Mouse (Mus musculus) small intestine, adult 2 months (tissue): ENCODE results near the gene Sec24a. TPM values are rescaled to one million over a fixed set of nuclear protein-coding genes. Genes with fewer than 3 reads are reported as not detected.
A peak's percentile ranks its signal among the peaks of the same experiment; 100 is the strongest.
"Not testable (repeated sequence)": the region's sequence is repeated elsewhere in the genome, so short reads cannot be mapped to it uniquely, and the experiment has no call there.

ENCODE experiments used
- H3K27ac ChIP-seq: fragments of 200-500 bp; 2 replicates; pipeline ENCODE4 v1.5.1; 2012; ENCODE audit warnings: low read depth, low read length, control low read depth, inconsistent platforms; ENCODE audit not compliant: insufficient read depth
- H3K27me3 ChIP-seq: fragments of 200-500 bp; 2 replicates; pipeline ENCODE4 v1.6.1; 2012; ENCODE audit warnings: mild to moderate bottlenecking, moderate library complexity, low read length, inconsistent platforms; ENCODE audit not compliant: control insufficient read depth, insufficient read depth
- H3K36me3 ChIP-seq: fragments of 200-500 bp; 2 replicates; pipeline ENCODE4 v1.6.1; 2012; ENCODE audit warnings: mild to moderate bottlenecking, low read length, control low read depth, inconsistent platforms; ENCODE audit not compliant: control insufficient read depth, insufficient read depth
- H3K4me1 ChIP-seq: fragments of 200-500 bp; 2 replicates; pipeline ENCODE4 v1.6.1; 2012; ENCODE audit warnings: low read length, inconsistent platforms, mixed read lengths; ENCODE audit not compliant: control insufficient read depth, insufficient read depth, insufficient read length
- H3K4me3 ChIP-seq: fragments of 200-500 bp; 2 replicates; pipeline ENCODE4 v1.5.1; 2012; ENCODE audit warnings: low read depth, mild to moderate bottlenecking, control low read depth, inconsistent platforms, low read length, moderate library complexity
- CTCF ChIP-seq: fragments of 200-500 bp; IDR thresholded peaks from 2 replicates; pipeline ENCODE4 v1.5.1; 2012; ENCODE audit warnings: low read depth, mild to moderate bottlenecking, control low read depth, inconsistent platforms, low read length, moderate library complexity, mixed read lengths; ENCODE audit not compliant: insufficient replicate concordance, insufficient read length; ENCODE audit errors: extremely low read depth
- POLR2A ChIP-seq: fragments of 200-500 bp; IDR thresholded peaks from 2 replicates; pipeline ENCODE4 v1.6.1; 2012; ENCODE audit warnings: low read depth, mild to moderate bottlenecking, control low read depth, inconsistent platforms, low read length, moderate library complexity
- whole genome bisulfite sequencing: fragments of 180-500 bp; shearing (Covaris S2); methylation state at CpG from one replicate; pipeline ENCODE4 v1.1.7; 2018; 5-methylcytosine and 5-hydroxymethylcytosine counted together
- polyA plus RNA-seq: library from polyadenylated mRNA; depleted of rRNA; stranded (reverse); fragments of >200 nt; gene quantifications from 2 replicates; pipeline ENCODE4 v1.2.3, GENCODE M21; 2012

Gene Sec24a
- polyA plus RNA-seq, 1 experiment: 56.9 TPM

DNA sequence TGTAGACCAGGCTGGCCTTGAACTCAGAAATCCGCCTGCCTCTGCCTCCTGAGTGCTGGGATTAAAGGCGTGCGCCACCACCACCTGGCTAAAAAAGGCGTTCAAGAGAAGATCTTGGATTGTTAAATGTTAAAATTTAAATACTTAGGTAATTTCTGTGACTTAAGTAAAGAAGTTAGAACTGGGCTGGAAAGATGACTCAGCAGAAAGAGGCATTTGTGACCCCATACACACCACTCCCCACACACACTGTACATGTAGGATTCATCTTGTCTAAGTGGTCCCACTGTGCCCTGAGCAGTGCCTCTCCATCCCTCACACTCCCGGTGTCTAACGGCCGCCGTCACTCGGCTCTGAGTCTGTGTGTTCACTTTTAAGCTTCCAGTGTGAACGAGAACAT is 57.0 kb downstream of the Sec24a start:
- H3K36me3 ChIP-seq: peaks cover 77% of the 10 kb centered on the region
- H3K4me3 ChIP-seq: no peak overlapping the region
- no peaks in the 10 kb centered on the region for H3K4me1 ChIP-seq
- TF ChIP-seq CTCF (no peak), POLR2A (no peak)
- WGBS: 94% methylated on average over 10 of the region's 10 CpGs
- no peaks in the 10 kb centered on the region for H3K27me3 ChIP-seq
- no peak overlapping the region for H3K27ac ChIP-seq

DNA sequence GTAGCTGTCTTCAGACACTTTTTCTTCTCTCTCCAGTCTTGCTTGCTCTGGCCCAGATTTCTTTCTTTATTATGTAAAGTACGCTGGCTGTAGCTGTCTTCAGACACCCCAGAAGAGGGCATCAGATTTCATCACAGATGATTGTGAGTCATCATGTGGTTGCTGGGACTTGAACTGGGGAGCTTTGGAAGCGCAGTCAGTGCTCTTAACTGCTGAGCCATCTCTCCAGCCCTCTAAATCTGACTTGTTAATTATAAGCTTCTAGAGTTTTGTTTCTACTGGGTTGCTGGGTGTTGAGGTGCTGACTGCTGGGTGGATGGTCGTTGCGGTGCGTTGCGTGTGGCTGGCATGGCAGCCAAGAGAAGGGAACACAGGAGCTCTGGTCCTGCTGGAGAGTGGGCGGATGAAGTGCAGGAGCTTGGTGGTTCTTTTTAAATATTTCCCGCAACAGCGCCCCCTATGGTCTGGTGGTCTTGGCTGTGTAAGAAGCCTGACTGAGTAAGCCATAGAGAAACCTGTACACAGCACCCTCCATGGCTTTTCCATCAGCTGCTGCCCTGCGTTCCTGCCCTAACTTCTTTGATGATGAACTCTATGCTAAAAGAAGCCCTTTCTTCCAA is 59.9 kb downstream of the Sec24a start:
- TF ChIP-seq POLR2A (no peak), CTCF (peak; percentile 40; the same call in 1 of the 2 replicates)
- WGBS: 79% methylated on average over 10 of the region's 10 CpGs
- H3K36me3 ChIP-seq: peaks cover 84% of the 10 kb centered on the region

DNA sequence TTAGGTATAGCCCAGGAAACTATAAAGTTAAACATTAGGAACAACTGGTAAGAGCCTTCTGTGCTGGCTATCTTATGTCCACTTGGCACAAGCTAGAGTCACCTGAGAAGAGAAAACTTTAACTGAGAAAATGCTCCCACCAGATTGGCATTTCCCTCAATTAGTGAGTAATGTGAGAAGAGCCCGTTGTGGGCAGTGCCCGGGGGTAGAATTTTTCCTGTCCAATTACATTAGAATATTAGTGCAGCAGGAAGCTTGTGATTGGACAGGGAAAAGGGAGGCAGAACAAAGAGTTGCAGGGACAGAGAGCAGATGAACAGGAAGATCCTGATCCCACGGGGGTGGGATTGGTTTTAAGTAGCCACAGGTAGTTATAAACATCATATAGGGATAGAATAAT is 60.6 kb downstream of the Sec24a start:
- H3K4me3 ChIP-seq: no peak overlapping the region
- TF ChIP-seq CTCF (no peak), POLR2A (no peak)
- no peak overlapping the region for H3K27ac ChIP-seq
- WGBS: 80% methylated on average over 3 of the region's 3 CpGs
- peaks cover 86% of the 10 kb centered on the region for H3K36me3 ChIP-seq
- no peaks in the 10 kb centered on the region for H3K27me3 ChIP-seq
- H3K4me1 ChIP-seq: no peaks in the 10 kb centered on the region

More for the DNA sequence above, 59.9 kb downstream of the Sec24a start:
- Histone ChIP-seq H3K4me3 (no peak overlapping the region), H3K4me1 (no peaks in the 10 kb centered on the region), H3K27me3 (no peaks in the 10 kb centered on the region), H3K27ac (no peak overlapping the region)

DNA sequence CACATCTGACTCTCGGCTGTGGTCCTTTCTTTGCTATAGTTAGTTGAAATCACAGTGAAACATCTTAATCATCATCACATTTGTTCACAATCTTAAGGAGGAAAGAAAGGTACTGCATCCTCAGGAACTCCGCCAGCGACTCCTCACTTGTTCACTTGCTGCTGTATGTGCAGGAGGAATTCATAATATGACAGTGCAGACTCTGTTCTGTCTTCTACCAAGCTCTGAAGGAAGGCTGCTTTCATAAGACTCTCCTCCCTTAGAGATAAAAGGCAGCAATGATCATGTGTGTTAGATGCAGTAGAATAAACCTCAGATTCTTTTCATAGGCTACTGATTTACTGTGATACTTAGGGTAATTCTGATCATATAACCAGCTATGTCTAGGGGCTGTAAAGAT is 68.5 kb downstream of the Sec24a start:
- TF ChIP-seq POLR2A (no peak), CTCF (no peak)
- 98% methylated on average over 3 of the region's 3 CpGs for WGBS
- Histone ChIP-seq H3K4me3 (no peak overlapping the region), H3K27ac (no peak overlapping the region), H3K4me1 (no peaks in the 10 kb centered on the region), H3K27me3 (no peaks in the 10 kb centered on the region), H3K36me3 (peaks cover 58% of the 10 kb centered on the region)

DNA sequence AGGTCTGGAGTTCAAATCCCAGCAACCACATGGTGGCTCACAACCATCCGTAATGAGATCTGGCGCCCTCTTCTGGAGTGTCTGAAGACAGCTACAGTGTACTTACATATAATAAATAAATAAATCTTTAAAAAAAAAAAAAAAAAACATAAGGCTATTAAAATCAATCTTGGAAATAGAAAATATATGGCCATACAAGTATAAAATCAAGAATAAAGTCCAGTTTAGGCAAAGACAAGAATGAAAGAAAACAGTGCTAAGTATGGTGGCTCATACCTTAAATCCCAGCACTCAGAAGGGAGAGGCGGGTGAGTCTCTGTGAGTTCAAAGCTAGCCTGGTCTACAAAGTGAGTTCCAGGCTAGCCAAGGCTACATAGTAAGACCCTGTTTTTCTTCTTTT is 72.8 kb downstream of the Sec24a start:
- not testable (repeated sequence) for H3K27me3 ChIP-seq, H3K4me3 ChIP-seq, H3K27ac ChIP-seq, H3K4me1 ChIP-seq
- WGBS: 77% methylated on average over 3 of the region's 3 CpGs
- peaks cover 21% of the 10 kb centered on the region for H3K36me3 ChIP-seq

DNA sequence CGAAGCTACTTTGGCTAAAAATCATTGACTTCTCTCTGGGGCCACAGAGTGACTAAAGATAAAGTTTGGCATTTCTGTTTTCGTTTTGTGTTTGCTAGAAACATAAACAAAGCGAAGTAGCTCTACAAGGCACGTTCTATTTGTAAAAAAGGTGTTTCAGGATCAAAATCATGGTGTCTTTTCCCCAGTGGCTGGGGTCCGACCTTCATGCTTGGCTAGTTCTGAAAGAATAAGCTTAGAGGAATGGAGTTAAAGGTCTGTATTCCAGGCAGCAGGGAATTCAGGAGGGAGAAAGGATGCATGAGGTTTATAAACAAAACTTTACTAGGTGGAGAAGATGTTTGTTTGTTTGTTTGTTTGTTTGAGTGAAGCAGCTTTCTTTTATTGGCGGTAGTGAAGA is 74.1 kb downstream of the Sec24a start:
- 16% methylated on average over 6 of the region's 6 CpGs for whole genome bisulfite sequencing
- Histone ChIP-seq H3K27me3 (no peaks in the 10 kb centered on the region), H3K4me3 (no peak overlapping the region), H3K27ac (peak overlapping the region; percentile 97), H3K36me3 (peaks cover 19% of the 10 kb centered on the region), H3K4me1 (peaks cover 2% of the 10 kb centered on the region; the same call in 1 of the 2 replicates)
- TF ChIP-seq POLR2A (no peak), CTCF (no peak)

DNA sequence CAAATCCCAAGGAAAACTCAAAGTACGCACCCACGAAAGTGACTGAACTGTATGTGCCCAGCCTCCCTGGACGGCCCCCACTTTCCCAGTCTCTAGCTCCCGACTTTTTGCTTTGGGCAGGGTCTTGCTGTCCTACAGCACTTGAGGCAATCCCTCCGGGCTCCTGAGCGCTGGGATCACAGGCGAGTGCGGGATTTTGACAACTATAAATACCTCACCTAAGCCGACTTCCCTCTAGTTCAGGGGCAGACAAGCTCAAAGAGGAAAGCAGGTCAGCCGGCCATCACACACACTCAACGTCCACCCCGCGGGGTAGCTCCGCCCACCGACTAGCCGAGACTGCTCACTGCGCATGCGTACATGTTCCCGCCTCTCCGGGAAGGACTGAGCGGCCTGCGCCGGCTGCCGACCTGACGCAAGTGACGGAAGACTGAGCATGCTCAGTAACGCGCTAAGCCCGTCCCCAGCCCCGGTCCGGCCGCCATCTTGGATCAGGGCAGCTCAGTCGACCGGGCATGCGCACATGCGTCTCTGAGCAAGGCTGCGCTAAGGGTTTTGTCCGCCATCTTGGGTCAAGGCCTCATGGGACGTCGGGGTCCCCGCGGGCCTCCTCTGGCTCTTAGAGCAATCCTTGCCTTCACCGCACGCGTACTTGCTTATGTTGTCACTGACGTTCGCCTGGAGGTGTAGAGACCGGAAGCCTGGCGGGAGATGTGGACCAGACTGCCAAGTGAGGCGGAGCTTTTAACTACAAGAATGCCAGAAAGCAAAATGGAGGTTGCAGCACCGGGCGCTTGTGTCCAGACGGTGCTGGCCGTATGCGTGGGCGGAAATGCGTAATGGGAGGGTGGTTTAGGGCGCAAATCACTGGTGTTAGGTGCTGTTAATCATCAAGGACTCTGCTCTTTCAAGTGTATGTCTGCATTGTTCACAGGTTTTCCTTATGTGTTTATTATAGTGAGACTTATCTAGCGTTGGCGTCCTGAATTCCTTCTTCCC is 74.8 kb downstream of the Sec24a start, which contains the start of gene 0610009B22Rik:
Gene 0610009B22Rik, minus strand, starts transcription at position 545 of the 999 bp plus-strand sequence.
- Histone ChIP-seq H3K4me3 (peak within 1 kb of the TSS; percentile 90), H3K27ac (peak within 1 kb of the TSS; percentile 97), H3K27me3 (no peaks in the 10 kb centered on the region), H3K36me3 (peaks cover 18% of the 10 kb centered on the region), H3K4me1 (peaks cover 2% of the 10 kb centered on the region; the same call in 1 of the 2 replicates)
- WGBS: under 1% methylated on average over 60 of the region's 60 CpGs
- peak; percentile 52; the same call in 1 of the 2 replicates for TF ChIP-seq POLR2A
- TF ChIP-seq CTCF: no peak
